Mouse (Mus musculus) liver, embryonic 16.5 days (tissue): ENCODE results near the gene Arhgap22. TPM values are rescaled to one million over a fixed set of nuclear protein-coding genes. Genes with fewer than 3 reads are reported as not detected.

Experiments
- ATAC-seq: fragments of 200-750 bp; cut with Nextera tagmentation; 2 replicates; pipeline ENCODE4 v1.8.0; 2017; ENCODE audit warnings: low read depth, mild to moderate bottlenecking, moderate number of reproducible peaks, moderate library complexity
- H3K27ac ChIP-seq: fragments of 300-500 bp; sonication (generic); 2 replicates; pipeline ENCODE4 v1.5.1; 2014; ENCODE audit warnings: mild to moderate bottlenecking, low read length
- H3K27me3 ChIP-seq: fragments of 300-500 bp; sonication (generic); 2 replicates; pipeline ENCODE4 v1.6.1; 2014; ENCODE audit warnings: low read depth, low read length, mixed read lengths; ENCODE audit not compliant: control insufficient read depth, insufficient read depth
- H3K36me3 ChIP-seq: fragments of 300-500 bp; sonication (generic); 2 replicates; pipeline ENCODE4 v1.6.1; 2014; ENCODE audit warnings: mild to moderate bottlenecking; ENCODE audit not compliant: control insufficient read depth, insufficient read depth
- H3K4me1 ChIP-seq: fragments of 300-500 bp; sonication (generic); 2 replicates; pipeline ENCODE4 v1.6.1; 2014; ENCODE audit warnings: low read depth, low read length, mixed read lengths; ENCODE audit not compliant: control insufficient read depth
- H3K4me2 ChIP-seq: fragments of 300-500 bp; sonication (generic); 2 replicates; pipeline ENCODE4 v1.6.1; 2014; ENCODE audit warnings: low read depth, low read length, mixed read lengths
- H3K4me3 ChIP-seq: fragments of 300-500 bp; sonication (generic); 2 replicates; pipeline ENCODE4 v1.5.1; 2014; ENCODE audit warnings: low read depth, mild to moderate bottlenecking, low read length
- H3K9ac ChIP-seq: fragments of 300-500 bp; sonication (generic); 2 replicates; pipeline ENCODE4 v1.6.1; 2014; ENCODE audit warnings: low read depth, low read length
- H3K9me3 ChIP-seq: fragments of 300-500 bp; sonication (generic); replicated peaks from 2 replicates; pipeline ENCODE4 v1.6.1; 2016; ENCODE audit warnings: low read length; ENCODE audit not compliant: control insufficient read depth
- WGBS: fragments of 180-500 bp; shearing (Covaris S2); extraction: QIAGEN DNeasy Blood & Tissue Kit; methylation state at CpG from one replicate; pipeline ENCODE4 v1.1.7; 2014; ENCODE audit not compliant: insufficient replicate concordance; 5-methylcytosine and 5-hydroxymethylcytosine counted together
- polyA plus RNA-seq: library from polyadenylated mRNA; unstranded; fragments of >200 nt; fragmentation: Nextera tagmentation; extraction: Ambion mirVana; gene quantifications from 2 replicates; pipeline ENCODE4 v1.2.1, GENCODE M21; 2015

Arhgap22 gene
- polyA plus RNA-seq, 1 experiment from 2014 or later, result 4.1 TPM

DNA sequence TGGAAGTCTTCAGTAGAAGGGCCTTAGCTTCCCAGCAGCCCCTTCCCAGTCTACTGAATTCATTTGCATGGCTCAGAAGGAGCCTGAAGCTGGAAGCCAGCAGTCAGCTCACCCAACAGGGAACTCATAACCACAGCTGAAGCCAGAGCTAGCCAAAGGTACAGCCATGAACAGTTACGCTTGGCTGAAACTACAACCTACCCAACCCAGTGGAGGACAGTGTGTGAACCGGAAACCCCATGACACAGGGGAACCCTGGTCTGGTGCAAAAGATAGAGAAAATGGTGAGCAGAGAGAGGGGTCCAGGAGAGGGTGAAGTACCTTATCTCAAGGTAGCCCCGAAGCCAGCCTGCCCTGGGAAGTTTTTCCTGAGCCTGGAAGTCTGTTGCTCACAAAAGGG is 17.5 kb downstream of the Arhgap22 start:
- 38% methylated on average over 3 of the region's 3 CpGs for WGBS
- ATAC-seq, result no peak
- no peaks in the 10 kb centered on the region for H3K27me3 ChIP-seq
- no peak overlapping the region for H3K4me2 ChIP-seq
- H3K4me3 ChIP-seq, result no peak overlapping the region
- no peak overlapping the region for H3K9ac ChIP-seq
- no peaks in the 10 kb centered on the region for H3K9me3 ChIP-seq
- no peaks in the 10 kb centered on the region for H3K36me3 ChIP-seq
- H3K27ac ChIP-seq, result no peak overlapping the region
- H3K4me1 ChIP-seq, result no peaks in the 10 kb centered on the region

DNA sequence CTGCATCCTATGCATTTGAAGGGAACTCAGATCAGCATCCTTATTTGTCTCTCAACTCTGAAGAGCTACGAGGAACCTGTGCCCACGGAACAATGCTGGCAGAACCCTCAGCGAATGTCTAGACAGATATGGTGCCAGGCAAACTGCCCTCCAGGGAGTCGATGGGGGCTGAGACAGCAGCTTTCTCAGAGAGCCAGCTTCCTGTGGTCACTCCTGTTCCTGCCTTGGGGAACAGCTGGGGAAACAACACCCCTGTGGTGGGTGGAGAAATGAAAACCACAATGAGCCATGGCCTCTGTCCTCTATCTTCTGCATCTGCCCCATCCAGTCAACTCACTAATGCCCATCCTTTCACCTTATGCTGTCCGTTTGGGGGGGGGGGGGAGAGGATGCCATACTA is 18.2 kb downstream of the Arhgap22 start:
- ATAC-seq, result no peak
- H3K9me3 ChIP-seq, result no peaks in the 10 kb centered on the region
- H3K27me3 ChIP-seq, result no peaks in the 10 kb centered on the region
- no peak overlapping the region for H3K4me2 ChIP-seq
- WGBS, result 7% methylated on average over 5 of the region's 5 CpGs
- no peaks in the 10 kb centered on the region for H3K4me1 ChIP-seq
- no peaks in the 10 kb centered on the region for H3K36me3 ChIP-seq
- no peak overlapping the region for H3K27ac ChIP-seq
- H3K4me3 ChIP-seq, result no peak overlapping the region
- no peak overlapping the region for H3K9ac ChIP-seq

DNA sequence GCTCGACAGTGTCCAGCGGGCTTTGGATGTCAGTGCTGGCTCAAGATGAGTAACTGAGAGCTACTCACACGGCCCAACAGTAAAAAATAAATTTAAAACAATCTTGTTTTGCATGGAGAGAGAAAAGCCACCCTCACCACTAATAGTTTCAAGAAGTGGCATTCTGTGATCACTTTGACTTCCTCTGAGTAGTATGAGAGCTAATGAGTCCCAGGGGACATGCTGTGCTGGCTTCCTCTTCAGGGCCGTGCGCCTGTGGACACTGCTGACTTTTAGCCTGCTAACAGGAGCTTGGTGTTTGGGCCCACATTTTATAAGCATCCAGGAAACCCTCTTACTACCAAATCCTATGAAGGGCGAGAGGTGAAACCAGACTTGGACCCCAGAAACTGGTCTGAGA is 21.8 kb downstream of the Arhgap22 start:
- Histone ChIP-seq H3K4me3 (no peak overlapping the region), H3K27ac (no peak overlapping the region), H3K4me1 (no peaks in the 10 kb centered on the region), H3K36me3 (no peaks in the 10 kb centered on the region), H3K9ac (no peak overlapping the region), H3K27me3 (no peaks in the 10 kb centered on the region), H3K4me2 (no peak overlapping the region), H3K9me3 (no peaks in the 10 kb centered on the region)
- WGBS, result 57% methylated on average over 6 of the region's 6 CpGs
- ATAC-seq, result no peak

DNA sequence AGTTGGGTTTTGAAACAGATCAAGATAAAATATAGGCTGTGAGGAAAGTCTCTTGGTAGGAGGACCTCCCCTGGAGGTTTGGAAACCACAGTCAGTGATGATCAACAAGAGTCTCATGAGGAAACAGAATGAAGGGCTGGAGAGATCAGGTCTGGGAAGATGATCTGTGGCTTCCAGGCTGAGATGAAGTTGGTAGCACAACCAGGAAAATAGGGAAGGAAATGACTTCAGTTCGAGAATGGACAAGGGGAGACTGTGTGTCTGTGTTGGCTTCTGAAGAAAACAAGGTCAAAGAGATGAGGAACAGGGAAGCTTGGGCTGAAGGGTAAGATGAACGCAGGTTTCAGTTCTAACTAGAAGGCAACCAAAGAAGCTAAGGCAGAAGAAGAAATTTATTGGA is 26.6 kb downstream of the Arhgap22 start:
- no peak overlapping the region for H3K4me2 ChIP-seq
- 14% methylated on average over 2 of the region's 2 CpGs for WGBS
- no peak overlapping the region for H3K9ac ChIP-seq
- no peak overlapping the region for H3K4me3 ChIP-seq
- H3K27me3 ChIP-seq, result no peaks in the 10 kb centered on the region
- ATAC-seq, result no peak
- no peak overlapping the region for H3K27ac ChIP-seq
- no peaks in the 10 kb centered on the region for H3K4me1 ChIP-seq
- H3K36me3 ChIP-seq, result no peaks in the 10 kb centered on the region
- H3K9me3 ChIP-seq, result no peaks in the 10 kb centered on the region

DNA sequence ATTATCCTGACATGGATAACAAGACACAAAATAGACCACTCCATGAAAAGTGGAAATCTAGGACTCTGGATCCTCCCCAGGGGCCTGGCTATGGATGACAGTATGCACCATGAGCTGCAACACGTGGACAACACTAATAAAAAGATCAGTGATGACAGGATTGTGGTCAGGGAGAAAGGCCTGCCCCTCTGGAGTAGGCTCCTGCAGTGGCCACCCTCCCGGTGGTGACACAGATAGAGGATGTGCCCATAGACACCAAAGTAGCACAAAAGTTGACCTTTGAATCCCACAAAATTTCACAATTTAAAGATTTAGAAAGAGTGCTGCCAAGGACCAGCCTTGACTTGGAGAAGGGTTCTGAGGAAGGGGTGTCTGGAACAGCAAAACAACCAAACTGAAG is 29.4 kb downstream of the Arhgap22 start:
- no peak overlapping the region for H3K27ac ChIP-seq
- H3K4me2 ChIP-seq, result no peak overlapping the region
- no peak overlapping the region for H3K9ac ChIP-seq
- ATAC-seq, result no peak
- no peaks in the 10 kb centered on the region for H3K36me3 ChIP-seq
- H3K27me3 ChIP-seq, result no peaks in the 10 kb centered on the region
- no peak overlapping the region for H3K4me3 ChIP-seq
- H3K9me3 ChIP-seq, result no peaks in the 10 kb centered on the region
- H3K4me1 ChIP-seq, result no peaks in the 10 kb centered on the region
- WGBS, result 33% methylated on average over 2 of the region's 2 CpGs

DNA sequence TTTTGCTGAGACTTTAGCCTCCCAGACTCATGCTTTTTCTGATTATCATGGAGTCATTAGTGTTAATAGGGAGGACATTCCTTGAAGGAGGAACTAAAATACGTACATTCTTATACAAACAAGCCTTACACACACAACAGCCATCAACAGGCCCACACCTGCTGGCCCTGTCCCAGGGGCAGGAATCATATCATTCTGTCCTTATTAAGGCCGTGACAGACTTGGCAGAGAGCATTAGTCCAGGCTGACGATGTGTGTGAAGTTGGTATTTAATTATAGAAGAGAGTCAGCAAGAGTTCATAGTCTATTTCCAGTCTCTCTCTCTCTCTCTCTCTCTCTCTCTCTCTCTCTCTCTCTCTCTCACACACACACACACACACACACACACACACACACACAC is 30.7 kb downstream of the Arhgap22 start:
- no peak for ATAC-seq

GRCm38 (mm10) chr14:33244946-33245345 is 31.1 kb downstream of the Arhgap22 start:
- WGBS, result 19% methylated on average over 2 of the region's 2 CpGs
- no peak overlapping the region for H3K4me2 ChIP-seq

More for the DNA sequence above, 30.7 kb downstream of the Arhgap22 start:
- H3K9me3 ChIP-seq, result no peaks in the 10 kb centered on the region
- H3K4me1 ChIP-seq, result no peaks in the 10 kb centered on the region
- H3K9ac ChIP-seq, result no peak overlapping the region
- no peak overlapping the region for H3K4me2 ChIP-seq
- no peaks in the 10 kb centered on the region for H3K27me3 ChIP-seq
- H3K27ac ChIP-seq, result no peak overlapping the region
- WGBS, result 50% methylated on average over 3 of the region's 3 CpGs
- no peaks in the 10 kb centered on the region for H3K36me3 ChIP-seq
- no peak overlapping the region for H3K4me3 ChIP-seq

DNA sequence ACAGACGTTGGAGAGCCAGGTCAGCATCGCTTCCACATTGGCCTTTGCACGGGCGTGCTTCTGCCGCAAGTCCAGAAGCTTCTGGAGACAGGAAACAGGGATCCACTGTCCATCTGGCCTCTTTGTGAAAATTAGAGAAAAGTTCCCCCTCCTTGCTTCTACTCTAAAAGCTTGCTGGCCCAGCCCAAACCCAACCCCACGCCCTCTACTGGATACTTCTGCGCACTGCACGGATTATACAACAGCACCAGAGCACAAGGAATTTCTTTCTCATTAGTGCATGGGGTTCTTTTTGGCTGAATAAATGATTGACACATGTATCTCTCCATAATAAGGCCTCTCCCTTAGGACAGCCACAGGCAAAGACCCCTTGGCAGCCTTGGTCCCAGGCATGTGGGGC is 32.6 kb downstream of the Arhgap22 start:
- no peak overlapping the region for H3K9ac ChIP-seq
- H3K4me2 ChIP-seq, result no peak overlapping the region
- WGBS, result 48% methylated on average over 8 of the region's 8 CpGs
- no peaks in the 10 kb centered on the region for H3K9me3 ChIP-seq
- H3K27me3 ChIP-seq, result peaks cover 13% of the 10 kb centered on the region
- no peak overlapping the region for H3K4me3 ChIP-seq
- no peak for ATAC-seq
- no peak overlapping the region for H3K27ac ChIP-seq
- no peaks in the 10 kb centered on the region; the same call in 1 of the 2 replicates for H3K4me1 ChIP-seq
- no peaks in the 10 kb centered on the region for H3K36me3 ChIP-seq

More at GRCm38 (mm10) chr14:33244946-33245345, 31.1 kb downstream of the Arhgap22 start:
- no peak for ATAC-seq
- Histone ChIP-seq H3K9ac (no peak overlapping the region), H3K4me1 (no peaks in the 10 kb centered on the region), H3K9me3 (no peaks in the 10 kb centered on the region), H3K4me3 (no peak overlapping the region), H3K36me3 (no peaks in the 10 kb centered on the region), H3K27ac (no peak overlapping the region), H3K27me3 (peaks cover 1% of the 10 kb centered on the region)

GRCm38 (mm10) chr14:33247623-33248022 is 33.8 kb downstream of the Arhgap22 start:
- no peak for ATAC-seq
- Histone ChIP-seq H3K4me2 (no peak overlapping the region), H3K9ac (no peak overlapping the region), H3K4me3 (no peak overlapping the region), H3K36me3 (no peaks in the 10 kb centered on the region), H3K27me3 (peaks cover 14% of the 10 kb centered on the region), H3K4me1 (no peaks in the 10 kb centered on the region; the same call in 1 of the 2 replicates), H3K27ac (no peak overlapping the region), H3K9me3 (no peaks in the 10 kb centered on the region)
- WGBS, result 8% methylated on average over 11 of the region's 11 CpGs
